Mouse (Mus musculus) gastrocnemius, adult 18-20 months (tissue): Measurements from ENCODE around the gene Pdzk1ip1. TPM values are rescaled to one million over a fixed set of nuclear protein-coding genes. Genes with fewer than 3 reads are reported as not detected.

Source experiments
- DNase-seq: peaks from one replicate; pipeline ENCODE4 v3.0.0; 2021; ENCODE audit warnings: low spot score
- total RNA-seq, 2 experiments: library from RNA; stranded (reverse); gene quantifications; 2 replicates each; pipeline ENCODE4 v1.2.3; 2021

Gene Pdzk1ip1
- total RNA-seq, 2 experiments from 2014 or later = not detected

- DNase-seq = no peak
These were observed 33.1 kb downstream of the Pdzk1ip1 start for GRCm38 (mm10) chr4:115121608-115122007.

DNA sequence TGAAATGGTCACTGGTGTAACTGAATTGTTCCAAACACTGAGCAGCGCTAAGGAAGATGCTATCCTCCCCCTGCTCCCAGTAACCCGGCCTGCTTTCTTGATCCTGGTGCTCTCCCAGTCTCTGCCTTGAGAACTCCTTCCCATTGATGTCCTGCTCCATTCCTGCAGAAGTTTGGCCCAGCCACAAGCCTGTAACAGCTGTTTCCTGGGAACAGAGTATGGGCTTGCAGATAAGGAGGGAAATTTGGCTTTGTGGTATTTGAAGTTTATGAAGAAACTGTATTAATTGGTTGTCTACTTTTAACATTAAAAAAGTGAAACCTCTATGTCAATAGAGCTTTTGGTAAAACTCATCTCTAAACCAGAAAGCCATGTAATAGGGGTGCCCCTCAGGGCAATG lies 35.0 kb downstream of the Pdzk1ip1 start:
- no peak for DNase-seq

DNA sequence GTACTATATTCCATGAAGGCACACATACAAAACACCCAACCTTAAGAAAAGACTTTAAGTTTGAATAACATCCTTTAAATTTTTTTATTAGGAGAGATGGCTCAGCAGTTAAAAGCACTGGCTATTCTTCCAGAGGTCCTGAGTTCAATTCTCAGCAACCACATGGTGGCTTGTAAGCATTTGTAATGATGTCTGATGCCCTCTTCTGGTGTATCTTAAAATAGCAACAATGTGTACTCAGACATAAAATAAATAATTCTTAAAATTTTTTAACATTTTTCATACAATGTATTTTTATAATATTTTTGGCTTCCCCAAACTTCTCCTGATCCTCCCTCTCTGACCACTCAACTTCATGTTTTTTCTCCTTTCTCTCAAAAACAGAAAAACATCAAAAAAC lies 36.2 kb downstream of the Pdzk1ip1 start:
- no peak for DNase-seq

- no peak for DNase-seq
These were observed 44.6 kb downstream of the Pdzk1ip1 start for GRCm38 (mm10) chr4:115133085-115133484.

DNA sequence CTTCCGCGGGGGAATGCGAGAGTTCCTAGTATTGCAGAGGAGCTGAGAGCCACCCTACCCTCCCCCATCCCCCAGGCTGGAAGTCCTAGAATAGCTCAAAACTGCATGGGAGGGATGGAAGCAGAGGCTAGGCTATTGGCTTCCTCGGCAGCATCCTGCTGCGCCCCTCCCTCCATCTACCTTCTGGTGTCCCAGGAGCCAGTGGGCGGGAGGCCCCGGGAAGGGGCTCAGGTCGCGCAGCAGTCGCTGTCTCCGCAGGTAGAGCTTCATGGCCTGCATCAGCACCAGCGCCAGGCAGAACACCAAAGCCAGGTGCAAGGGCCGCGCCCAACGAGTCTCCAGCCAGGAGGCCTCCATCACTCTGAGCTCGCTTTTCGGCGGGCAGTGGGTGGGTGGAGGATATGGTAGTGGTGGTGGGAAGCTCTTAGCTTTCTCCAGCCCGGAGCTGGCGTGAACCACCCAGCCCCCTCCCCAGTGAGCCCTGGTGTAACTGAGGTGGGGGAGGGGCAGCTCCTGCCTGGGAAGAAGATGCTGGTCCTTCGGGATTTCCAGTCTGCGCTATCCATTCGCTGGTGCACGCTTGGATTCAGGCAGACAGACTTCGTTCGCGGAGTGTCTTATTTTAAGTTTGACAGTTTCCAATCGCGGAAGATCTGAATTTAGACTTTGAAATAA lies 45.2 kb downstream of the Pdzk1ip1 start, which contains the start of gene Cyp4x1:
Gene Cyp4x1, minus strand, starts transcription at position 661 of the 675 bp plus-strand sequence.
- no peak for DNase-seq

DNA sequence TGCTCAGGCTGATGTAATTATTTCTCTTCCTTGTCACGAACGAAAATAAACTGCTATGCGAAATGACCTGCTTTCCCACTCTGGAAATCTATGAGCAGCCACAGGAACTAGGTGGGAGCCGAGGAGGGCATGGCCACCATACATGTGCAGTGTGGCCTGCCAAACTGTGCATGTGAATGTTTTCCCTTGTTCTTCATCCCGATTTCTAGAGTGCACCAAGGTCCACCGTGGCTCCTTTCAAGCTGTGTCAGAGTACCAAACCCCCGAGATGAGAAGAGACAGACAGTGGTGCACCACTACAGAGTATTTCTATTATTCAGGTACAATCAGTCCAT lies 45.8 kb downstream of the Pdzk1ip1 start:
- DNase-seq = no peak

Other genes starting within 250 kb of the Pdzk1ip1 start
- under 1 TPM in 1 of 2 experiments, not detected in 1; 0.24 TPM for gene Foxd2, start 179.8 kb upstream of the Pdzk1ip1 start, total RNA-seq
- not detected for gene Foxe3, start 162.7 kb upstream of the Pdzk1ip1 start, total RNA-seq
- 10 to 100 TPM; 16.9 to 17.1 TPM for gene Cmpk1, start 101.5 kb upstream of the Pdzk1ip1 start, total RNA-seq
- gene Stil, start 88.5 kb upstream of the Pdzk1ip1 start, total RNA-seq = not detected
- gene Tal1, start 32.3 kb upstream of the Pdzk1ip1 start, total RNA-seq = 1 to 10 TPM in 1 of 2 experiments, under 1 TPM in 1; 0.93 to 1.0 TPM
- gene Cyp4x1, start 45.6 kb downstream of the Pdzk1ip1 start, total RNA-seq = not detected
- not detected for gene Cyp4a29, start 153.4 kb downstream of the Pdzk1ip1 start, total RNA-seq
- gene Cyp4a12a, start 210.3 kb downstream of the Pdzk1ip1 start, total RNA-seq = under 1 TPM in 1 of 2 experiments, not detected in 1; 0.17 TPM